Mouse (Mus musculus): ENCODE measurements at regions not wholly inside any gene's neighbourhood (a gene's known extent, or its start where the extent isn't known, plus 50 kb on each side); places are given as distances from the start of the nearest gene placed in this dataset.

GRCm38 (mm10) chr4:56068859-56069258, 536.6 kb upstream of the Klf4 start:
- no peak for DNase-seq (ENCODE audit: low spot score)

GRCm38 (mm10) chr4:56064657-56065056, 532.4 kb upstream of the Klf4 start:
- DNase-seq (ENCODE audit: low spot score) = no peak

- DNase-seq (ENCODE audit: low spot score) = peak; percentile 22
Observed at GRCm38 (mm10) chr4:56051792-56052380, 519.6 kb upstream of the Klf4 start.

- no peak for DNase-seq (ENCODE audit: low spot score)
Observed at GRCm38 (mm10) chr4:56039327-56039726, 507.1 kb upstream of the Klf4 start.

- DNase-seq (ENCODE audit: low spot score) = no peak
Observed at GRCm38 (mm10) chr4:56036334-56036733, 504.1 kb upstream of the Klf4 start.

- no peak for DNase-seq (ENCODE audit: low spot score)
Observed at GRCm38 (mm10) chr4:56035543-56035942, 503.3 kb upstream of the Klf4 start.

- DNase-seq (ENCODE audit: low spot score) = no peak
Observed at GRCm38 (mm10) chr4:56028441-56028840, 496.2 kb upstream of the Klf4 start.

- DNase-seq (ENCODE audit: low spot score) = no peak
Observed at GRCm38 (mm10) chr4:56027258-56027657, 495.0 kb upstream of the Klf4 start.

DNA sequence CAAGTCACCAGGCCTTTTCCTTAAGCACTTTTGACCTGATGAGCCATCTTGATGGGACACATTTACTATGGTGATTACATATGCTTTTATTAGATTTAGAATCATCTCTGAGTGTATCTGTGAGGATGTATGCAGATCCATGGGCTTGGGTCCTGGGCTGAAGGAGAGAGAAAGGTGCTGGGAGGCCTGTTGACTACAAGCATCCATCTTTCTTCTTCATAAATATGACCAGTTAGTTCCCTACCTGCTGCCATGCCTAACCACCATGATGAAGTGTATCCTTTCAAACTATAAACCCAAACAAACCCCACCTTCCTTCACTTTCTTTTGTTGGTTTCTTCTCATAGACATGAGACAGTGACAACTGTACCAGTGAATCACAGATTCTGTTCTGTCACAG, 492.2 kb upstream of the Klf4 start:
- no peak for DNase-seq (ENCODE audit: low spot score)

- no peak for DNase-seq (ENCODE audit: low spot score)
Observed at GRCm38 (mm10) chr4:56018212-56018611, 485.9 kb upstream of the Klf4 start.

GRCm38 (mm10) chr4:56015481-56015880, 483.2 kb upstream of the Klf4 start:
- no peak for DNase-seq (ENCODE audit: low spot score)

GRCm38 (mm10) chr4:56008287-56008686, 476.0 kb upstream of the Klf4 start:
- no peak for DNase-seq (ENCODE audit: low spot score)

DNA sequence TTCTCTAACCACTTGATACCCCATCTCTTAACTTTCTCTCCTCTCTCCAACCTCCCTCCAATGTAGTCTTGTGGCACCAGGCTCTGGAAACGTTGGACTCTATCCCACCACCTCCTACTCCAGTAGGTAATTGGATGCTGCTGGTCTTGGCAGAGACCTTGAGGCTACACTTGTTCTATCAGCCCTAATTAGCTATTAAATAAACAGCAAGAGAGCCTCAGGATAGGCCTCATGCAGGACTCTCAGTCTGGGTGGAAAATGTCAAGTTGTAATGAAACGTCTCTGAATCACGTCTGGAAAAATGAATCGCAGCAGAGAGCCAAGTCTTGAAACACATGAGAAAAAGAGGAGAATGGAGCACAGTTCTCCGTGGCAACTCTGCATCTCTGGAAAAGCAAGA, 472.0 kb upstream of the Klf4 start:
- DNase-seq (ENCODE audit: low spot score) = no peak

DNA sequence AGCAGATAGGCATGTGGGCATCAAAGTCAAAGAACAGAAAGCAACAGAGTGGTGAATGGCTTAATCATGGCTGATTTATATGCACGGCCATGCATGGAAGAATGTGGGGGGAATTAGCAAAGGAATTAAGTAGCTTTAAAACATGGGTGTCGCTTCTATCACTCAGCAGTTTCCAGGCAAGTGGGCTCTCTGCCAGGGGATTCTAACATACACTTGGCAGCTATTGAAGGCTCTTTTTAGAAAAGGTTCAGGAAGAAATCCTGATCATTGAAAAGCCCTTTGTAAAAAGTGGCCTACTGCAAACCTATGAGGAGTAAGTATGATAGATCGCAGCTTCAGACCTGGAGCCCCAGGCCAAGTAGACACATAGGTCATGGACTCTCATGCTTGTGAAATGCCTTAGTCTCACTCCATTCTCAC, 469.1 kb upstream of the Klf4 start:
- DNase-seq (ENCODE audit: low spot score) = no peak

- no peak for DNase-seq (ENCODE audit: low spot score)
Observed at GRCm38 (mm10) chr4:55984026-55984425, 451.8 kb upstream of the Klf4 start.

GRCm38 (mm10) chr4:55978539-55978938, 446.3 kb upstream of the Klf4 start:
- no peak for DNase-seq (ENCODE audit: low spot score)

- no peak for DNase-seq (ENCODE audit: low spot score)
Observed at GRCm38 (mm10) chr4:55976265-55976664, 444.0 kb upstream of the Klf4 start.

DNA sequence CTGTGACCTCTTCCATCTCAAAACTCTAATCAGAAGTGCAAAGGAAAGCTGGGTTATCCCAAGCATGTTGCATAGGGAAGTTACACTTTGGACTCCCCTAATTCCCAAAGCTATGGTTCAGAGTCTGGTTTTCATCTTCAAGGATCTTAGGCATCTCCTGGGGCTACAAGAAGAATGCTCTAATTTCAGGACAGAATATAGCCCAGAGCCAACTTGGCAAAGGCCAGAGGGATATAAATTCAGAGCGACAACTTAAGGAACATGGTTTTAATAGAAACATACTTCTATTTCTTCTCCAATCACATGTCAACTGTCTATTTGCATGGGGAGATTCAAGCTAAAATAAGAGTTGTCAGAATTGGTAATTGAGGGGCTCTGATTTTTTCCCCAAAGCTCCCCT, 441.4 kb upstream of the Klf4 start:
- no peak for DNase-seq (ENCODE audit: low spot score)

DNA sequence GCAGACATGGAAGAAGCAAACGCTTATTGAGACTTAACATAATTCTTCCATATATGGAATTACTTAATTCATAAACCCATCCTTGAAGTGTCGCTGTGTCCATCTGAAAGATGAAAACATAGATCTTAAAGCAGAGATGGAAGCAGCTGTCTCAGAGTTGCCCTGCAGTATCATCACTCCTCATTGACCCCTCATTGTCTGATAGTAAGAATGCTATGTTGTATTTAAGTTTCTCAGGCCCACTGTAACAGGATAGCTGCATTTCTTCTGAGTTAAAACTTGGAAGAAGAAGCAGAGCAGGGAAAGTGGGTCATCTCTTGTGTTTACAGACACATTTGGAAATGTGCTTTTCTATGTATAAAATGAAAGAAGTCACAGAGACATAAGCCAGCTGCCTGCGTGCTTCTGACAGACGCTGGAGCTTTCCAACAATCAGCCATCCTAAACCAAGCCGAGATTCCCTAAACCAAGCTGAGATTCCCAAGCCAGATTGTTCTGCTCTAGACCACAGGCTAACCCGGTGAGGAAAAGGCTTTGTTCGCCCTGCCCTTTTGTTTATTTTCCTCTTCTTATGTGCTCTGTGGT, 440.1 kb upstream of the Klf4 start:
- no peak for DNase-seq (ENCODE audit: low spot score)

GRCm38 (mm10) chr4:55960063-55960462, 427.8 kb upstream of the Klf4 start:
- DNase-seq (ENCODE audit: low spot score) = no peak

- no peak for DNase-seq (ENCODE audit: low spot score)
Observed at GRCm38 (mm10) chr4:55953701-55954100, 421.4 kb upstream of the Klf4 start.

DNA sequence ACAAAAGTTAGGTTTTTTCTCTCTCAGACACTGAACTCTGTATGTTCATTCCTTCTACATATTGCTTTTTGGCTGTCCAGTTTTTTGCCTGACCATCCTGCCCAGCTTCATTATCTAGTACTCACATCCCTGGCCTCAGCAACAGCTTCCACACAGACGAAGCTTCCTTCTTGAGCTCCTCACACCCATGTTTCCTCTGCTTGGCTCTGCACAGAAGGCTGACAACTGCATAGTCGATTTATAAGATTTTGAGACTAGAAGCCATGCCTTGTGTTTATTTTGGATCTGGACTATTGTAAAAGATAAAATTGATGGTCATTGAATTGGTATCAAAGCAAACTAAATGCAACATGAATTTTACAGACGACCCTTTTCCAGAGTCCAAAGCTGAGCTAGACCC, 420.0 kb upstream of the Klf4 start:
- no peak for DNase-seq (ENCODE audit: low spot score)

GRCm38 (mm10) chr4:55941423-55941822, 409.2 kb upstream of the Klf4 start:
- no peak for DNase-seq (ENCODE audit: low spot score)

DNA sequence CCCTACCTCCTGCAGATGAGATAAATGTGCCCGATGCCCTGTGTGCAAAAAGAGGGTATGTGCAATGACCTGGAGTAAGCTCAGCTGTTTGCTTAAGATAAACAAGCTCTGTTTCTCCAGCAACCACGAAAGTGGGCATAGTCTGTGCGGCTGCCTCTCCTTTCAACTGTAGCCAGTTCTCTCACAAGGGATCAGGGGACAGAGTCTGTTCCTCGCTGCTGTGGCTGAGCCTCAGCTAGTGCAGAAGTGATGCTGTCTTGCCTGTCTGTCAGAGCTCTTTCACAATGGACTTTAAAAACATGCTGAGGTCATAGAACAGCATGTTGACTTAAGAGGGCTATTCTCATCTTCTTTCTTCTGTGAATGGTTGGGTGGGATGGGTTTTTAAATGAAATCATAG, 406.1 kb upstream of the Klf4 start:
- DNase-seq (ENCODE audit: low spot score) = no peak
